Mouse (Mus musculus) gastrocnemius, postnatal 4 days (tissue): ENCODE data around the gene Klhl22. TPM values are rescaled to one million over a fixed set of nuclear protein-coding genes. Genes with fewer than 3 reads are reported as not detected.

Source experiments
- DNase-seq, 2 experiments: peaks; one replicate each; pipeline ENCODE4 v3.0.0; 2021 to 2022; ENCODE audit warnings: low spot score in 2 of 2, mixed read lengths in 2 of 2
- total RNA-seq, 2 experiments: library from RNA; stranded (reverse); gene quantifications; 2 replicates each; pipeline ENCODE4 v1.2.3; 2021

Klhl22 gene
- total RNA-seq, 2 experiments from 2014 or later, result 56.9 to 60.4 TPM

GRCm38 (mm10) chr16:17753686-17754085 lies 5.7 kb upstream of the Klhl22 start:
- no peak for DNase-seq

GRCm38 (mm10) chr16:17757756-17758155 lies 1.7 kb upstream of the Klhl22 start:
- DNase-seq, result no peak

- no peak for DNase-seq
Measured at GRCm38 (mm10) chr16:17758902-17759301, 516 bp upstream of the Klhl22 start.

DNA sequence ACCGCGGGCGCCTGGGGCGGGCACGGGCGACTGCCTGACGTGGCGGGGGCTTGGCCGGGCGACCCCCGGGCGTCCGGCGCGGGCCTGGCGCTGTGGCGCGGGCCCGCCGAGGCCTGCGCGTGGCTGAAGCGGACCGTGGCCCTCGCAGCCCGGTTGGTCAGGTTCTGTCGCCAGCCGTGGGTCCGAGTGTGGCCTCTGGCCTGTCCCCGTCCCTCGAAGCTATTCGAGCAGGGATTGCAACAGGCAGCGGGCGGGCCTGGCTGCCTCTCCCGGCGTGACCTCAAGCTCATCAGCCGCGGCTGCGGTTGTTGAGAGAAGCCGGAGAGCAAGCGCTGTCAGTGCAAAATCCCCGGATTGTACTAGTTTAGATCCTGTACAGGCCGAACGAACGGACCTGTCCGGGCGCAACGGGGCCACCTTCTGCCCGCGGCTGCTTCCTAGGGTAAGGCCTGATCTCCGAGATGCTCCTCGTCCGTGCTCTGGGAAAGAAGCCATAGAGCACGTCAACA lies 449 bp downstream of the Klhl22 start:
- peak; percentile 25 to 63 for DNase-seq

DNA sequence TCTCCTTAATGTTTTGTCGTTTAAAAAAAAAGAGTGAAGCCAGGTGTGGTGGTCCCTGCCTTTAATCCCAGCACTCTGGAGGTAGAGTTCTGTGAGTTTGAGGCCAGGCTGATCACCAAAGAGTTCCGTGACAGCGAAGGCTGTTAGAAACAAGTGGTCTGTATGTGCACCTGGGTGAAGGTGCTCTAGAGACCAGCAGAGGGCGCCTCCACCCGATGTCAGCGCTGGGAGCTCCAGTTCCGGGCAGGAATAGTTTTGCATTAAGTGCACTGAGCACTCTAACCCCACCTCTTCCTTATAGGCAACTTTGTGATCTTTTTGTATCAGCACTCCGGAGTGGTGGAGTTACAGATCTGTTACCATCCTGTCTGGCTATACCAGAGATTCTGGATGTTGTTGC lies 1.2 kb downstream of the Klhl22 start:
- peak in 1 of 2 experiments; percentile 48 for DNase-seq

DNA sequence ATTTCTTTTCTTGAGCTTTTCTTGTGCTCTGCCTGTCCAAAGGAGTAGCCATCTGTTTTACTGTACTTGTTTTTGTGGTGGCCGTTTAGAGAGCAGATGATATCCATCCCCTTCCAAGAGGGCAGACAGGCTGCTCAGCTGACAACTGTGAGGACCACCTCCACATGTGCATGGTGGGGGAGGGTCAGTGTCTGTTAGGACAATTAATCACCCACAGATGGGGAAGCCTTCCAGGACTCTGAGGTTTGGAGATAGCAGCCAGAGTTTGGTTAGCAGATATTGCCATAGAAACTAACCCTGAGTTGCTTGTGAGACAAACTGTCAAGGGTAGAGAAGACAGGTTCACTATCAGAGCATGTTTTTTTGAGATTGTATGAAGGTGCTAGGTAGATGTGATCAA lies 1.7 kb downstream of the Klhl22 start:
- no peak for DNase-seq

DNA sequence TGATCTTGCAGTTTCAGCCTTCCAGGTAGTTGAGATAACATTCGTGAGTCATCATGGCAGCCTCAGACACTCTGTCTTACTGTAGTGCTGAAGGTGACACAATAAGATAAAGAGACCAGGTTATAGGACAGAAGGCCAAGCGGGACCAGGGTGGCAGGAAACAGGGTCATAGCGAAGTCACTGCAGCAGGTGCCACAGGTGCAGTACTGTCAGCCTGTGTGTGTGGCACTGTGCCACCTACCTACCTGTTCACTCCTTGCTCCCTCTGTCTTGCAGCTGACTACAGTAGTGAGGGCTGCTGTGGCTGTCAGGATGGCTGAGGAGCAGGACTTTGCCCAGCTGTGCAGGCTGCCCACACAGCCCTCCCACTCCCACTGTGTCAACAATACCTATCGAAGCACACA lies 4.7 kb downstream of the Klhl22 start:
- DNase-seq, result no peak

DNA sequence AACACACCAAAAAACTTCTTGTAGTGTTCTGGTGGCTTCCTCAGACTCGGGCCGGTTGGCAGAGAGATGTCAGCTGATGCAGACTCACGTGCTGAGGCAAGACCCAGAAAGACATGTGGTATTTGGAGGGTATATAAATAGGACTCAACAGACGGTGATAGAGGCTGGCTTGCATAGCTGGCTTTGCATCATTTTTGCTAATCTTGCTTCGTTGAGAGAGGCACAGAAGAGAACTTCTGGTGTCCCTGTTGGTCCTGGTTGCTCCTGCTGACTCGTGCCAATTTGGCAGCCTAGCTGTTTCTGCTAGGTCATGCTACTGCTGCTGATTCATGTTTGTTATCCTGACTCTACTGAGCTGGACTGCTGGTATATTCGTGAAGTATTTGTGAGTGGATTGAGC lies 9.4 kb downstream of the Klhl22 start:
- DNase-seq, result no peak

DNA sequence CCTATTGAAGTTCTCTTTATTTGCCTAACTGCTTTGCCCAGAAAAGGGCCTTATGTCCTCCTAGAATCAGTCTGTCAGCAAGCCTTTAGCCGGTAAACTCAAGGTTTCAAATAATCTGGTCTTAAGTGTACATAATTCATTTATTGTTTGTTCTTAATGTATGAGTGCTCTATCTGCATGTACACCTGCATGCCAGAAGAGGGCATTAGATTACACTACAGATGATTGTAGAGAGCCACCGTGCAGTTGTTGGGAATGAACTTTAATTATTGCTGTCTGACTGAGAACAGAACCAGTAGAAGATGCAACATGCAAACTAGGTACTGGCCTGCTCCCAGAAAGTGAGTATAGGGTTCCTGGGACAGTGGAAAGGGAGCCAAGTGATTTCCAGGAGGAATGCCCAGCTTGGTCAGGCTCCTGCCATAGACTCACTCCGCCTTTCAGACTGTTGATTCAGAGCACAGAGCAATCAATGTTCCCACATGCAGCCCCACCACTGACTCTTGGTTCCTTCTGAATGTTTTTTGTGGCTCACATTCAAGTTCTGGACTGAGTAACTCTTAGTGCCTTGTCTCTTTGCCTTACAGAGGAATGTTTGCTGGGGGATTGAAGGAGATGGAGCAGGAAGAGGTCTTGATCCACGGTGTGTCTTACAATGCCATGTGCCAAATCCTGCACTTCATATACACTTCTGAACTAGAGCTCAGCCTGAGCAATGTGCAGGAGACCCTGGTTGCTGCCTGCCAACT lies 11.9 kb downstream of the Klhl22 start:
- no peak for DNase-seq

- peak in 1 of 2 experiments; percentile 36 for DNase-seq
Measured at GRCm38 (mm10) chr16:17776828-17777227, 17.4 kb downstream of the Klhl22 start.

DNA sequence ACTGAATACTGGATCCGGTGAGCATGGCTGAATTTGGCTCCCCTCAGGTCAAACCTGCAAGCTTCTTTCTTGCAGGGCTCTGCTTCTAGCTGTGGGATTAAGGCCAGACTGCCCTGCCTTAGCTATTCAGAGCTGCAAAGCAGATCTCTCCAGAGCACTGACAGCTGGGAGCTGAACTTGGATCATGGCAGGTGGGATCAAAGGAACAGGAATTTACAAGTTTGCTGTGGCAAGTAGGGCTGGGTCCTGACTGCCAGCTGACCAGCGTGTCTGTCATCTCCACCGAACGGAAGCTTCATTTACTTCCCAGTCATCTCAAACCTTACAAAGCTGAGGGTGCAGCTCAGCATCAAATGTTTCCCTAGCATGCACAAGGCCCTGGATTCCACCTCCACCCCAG lies 18.8 kb downstream of the Klhl22 start:
- no peak for DNase-seq

DNA sequence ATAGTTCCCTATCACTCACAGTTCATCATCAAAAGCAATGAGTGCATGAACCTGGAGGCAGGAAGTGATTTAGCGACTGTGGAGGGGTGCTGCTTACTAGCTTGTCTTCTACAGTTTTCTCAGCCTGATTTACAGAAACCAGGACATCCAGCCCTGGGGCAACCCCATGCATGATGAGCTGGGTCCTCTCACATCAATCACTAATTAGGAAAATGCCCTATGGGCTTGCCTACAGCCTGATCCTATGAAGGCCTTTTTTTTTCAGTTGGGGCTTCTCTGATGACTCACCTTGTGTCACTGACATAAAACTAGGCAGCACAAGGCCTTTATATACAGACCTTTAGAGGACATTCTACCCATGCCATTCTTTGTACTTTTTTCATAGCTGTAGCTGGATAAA lies 20.3 kb downstream of the Klhl22 start:
- DNase-seq, result no peak

DNA sequence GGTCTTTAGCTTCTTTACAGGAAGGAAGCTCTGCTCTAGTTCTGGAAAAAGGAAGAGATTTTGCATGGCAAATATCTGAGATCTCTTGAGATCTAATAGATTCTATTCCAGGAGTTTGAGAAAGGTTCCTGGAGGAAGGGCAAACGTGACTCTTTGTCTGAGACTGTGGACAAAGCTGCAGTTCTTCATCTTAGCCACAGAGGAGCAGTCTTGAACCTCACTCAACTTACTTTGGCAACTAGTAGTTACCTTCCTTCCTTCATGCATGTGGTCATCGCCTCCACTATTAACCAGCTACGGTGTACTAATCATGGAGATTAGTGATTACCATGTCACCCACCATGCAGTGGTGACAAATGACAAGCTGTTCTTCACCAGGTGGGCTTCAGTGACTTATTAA lies 25.9 kb downstream of the Klhl22 start:
- no peak for DNase-seq

GRCm38 (mm10) chr16:17792728-17793127 lies 33.3 kb downstream of the Klhl22 start:
- DNase-seq, result no peak

DNA sequence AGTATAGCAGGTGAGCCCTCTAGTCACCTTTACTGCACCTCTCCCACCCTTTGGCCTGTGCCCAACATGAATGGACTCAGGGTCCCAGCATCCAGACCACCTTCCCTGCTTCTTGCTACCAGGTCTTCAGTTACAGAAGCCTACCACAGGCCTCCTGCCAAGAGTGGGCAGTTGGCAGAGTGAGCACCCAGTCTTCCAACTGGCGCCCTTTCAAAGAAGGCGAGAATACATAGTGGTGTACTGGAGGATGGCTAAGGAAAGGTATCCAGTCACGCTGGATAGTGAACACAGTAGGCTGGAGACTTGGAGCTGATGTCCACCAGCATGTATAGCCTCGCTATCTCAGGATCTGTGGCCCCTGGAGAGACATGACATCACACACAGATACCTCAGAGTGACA lies 34.6 kb downstream of the Klhl22 start:
- no peak for DNase-seq

GRCm38 (mm10) chr16:17795643-17796042 lies 36.2 kb downstream of the Klhl22 start:
- DNase-seq, result no peak

DNA sequence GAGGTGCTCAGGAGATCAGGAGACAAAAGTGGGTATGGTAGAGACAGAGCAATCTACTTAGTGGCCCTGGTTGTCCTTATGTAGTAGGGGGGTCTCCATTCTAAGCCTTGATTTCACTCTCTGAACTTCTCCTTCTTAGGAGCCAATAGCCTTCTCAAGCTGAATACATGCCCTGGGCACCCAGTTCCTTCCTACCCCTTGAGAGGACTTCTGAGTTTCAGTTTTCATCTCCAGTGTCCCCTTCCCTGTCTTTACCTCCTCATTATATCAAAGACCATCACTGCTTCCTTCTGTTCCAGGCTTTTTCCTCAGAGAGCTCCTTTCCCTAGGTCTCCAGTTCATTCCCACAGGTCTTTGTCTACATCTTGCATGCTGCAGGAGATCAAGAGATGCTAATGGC lies 37.1 kb downstream of the Klhl22 start:
- no peak for DNase-seq

GRCm38 (mm10) chr16:17796971-17797811 lies 37.8 kb downstream of the Klhl22 start, which contains the start of gene Scarf2:
Gene Scarf2 (plus strand): TSS chr16:17797282.
- peak; percentile 67 to 80 for DNase-seq

DNA sequence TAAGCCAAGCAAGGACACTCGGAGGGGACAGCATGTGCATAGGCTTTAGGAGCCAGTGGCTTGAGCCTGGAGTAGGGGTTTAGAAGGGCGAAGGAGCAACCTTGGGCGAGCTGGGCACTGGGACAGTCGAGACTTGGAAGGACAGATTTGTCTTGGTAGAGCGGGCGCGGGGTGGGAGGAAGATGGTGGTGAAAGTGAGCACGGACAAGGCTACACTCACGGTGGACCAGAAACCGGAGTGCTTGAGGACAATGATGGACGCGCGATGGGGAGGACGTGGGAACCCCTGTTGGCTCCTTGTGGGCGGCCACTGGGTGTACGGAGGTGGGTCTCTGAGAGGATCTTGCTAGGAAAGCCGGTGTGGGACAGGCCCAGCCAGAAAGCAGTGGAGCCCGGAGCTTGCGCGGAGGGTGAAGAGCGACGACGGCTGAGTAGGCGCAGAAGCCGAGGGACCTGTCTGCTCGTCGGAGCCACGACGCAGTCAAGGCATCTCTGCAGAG lies 38.4 kb downstream of the Klhl22 start:
- DNase-seq, result peak in 1 of 2 experiments; percentile 48

DNA sequence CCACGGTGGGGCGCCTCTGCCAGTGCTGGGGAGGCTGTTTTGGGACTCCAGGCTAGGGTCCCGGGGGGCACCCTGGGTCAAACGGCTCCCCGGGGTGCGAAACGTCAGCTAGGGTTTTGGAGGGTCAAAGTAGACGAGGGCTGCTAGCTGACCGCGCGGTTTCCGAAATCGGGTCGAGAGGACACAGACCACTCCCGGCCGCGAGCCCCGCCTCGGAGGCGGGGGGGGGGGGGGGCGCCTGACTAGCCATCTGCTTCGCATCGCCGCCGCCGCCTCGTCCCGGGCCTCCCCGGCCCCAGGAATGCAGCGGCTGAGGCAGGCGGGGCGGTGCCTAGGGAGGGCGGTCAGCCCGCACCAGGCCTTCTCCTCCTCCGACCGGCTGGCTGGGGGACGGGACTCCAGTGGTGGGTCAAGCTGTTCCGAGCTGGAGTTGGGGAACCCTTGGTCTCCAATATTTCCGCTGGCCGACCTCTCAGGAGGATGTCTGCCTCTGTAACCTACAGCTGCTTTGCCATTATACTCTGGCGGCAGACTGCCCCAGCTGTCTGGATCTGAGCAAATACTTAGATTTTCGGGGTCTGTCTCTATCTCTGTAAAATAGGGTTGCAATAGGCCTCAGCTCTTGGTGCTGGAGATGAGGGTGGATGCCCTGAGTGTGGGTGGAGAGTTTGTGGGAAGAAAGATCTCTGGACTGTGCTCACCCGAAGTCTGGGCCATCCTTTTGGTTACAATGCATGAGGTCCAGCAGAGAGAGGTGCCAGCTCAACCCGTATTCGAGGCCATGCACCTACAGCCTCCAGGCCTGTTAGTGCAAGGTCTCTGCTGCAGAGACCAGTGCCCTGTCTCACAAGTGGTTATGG lies 39.1 kb downstream of the Klhl22 start:
- peak; percentile 67 to 82 for DNase-seq

GRCm38 (mm10) chr16:17799584-17799983 lies 40.2 kb downstream of the Klhl22 start:
- DNase-seq, result no peak
